Mouse (Mus musculus): Measurements from ENCODE around the gene Blvrb.

Gene Blvrb

GRCm38 (mm10) chr7:27449256-27449862 is 1.6 kb downstream of the Blvrb start:
- peak; percentile 30 for DNase-seq (ENCODE audit: low spot score)

- no peak for DNase-seq (ENCODE audit: low spot score)
These were observed 3.6 kb downstream of the Blvrb start for GRCm38 (mm10) chr7:27451359-27451758.

GRCm38 (mm10) chr7:27452206-27452770 is 4.5 kb downstream of the Blvrb start:
- peak; percentile 49 for DNase-seq (ENCODE audit: low spot score)

GRCm38 (mm10) chr7:27454461-27455121 is 6.8 kb downstream of the Blvrb start:
- no peak for DNase-seq (ENCODE audit: low spot score)

GRCm38 (mm10) chr7:27455273-27455672 is 7.5 kb downstream of the Blvrb start:
- DNase-seq (ENCODE audit: low spot score): no peak

DNA sequence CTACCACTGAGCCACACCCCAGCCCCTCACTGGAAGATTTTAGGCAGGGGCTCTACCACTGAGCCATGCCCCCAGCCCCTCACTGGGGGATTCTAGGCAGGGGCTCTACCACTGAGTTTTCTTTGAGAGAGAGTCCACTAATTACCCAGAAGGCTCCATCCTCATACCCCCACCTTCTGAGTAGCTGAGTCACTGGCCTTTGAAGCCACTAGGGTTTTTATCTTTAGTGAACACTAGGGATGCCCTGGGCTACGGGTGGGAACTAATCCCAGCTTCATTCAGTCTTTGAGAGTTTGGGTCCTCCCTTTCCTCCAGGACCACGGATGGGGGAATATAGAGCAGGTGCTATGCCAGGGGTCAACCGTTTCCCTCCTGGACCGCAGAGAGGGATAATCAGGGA is 10.8 kb downstream of the Blvrb start:
- no peak for DNase-seq (ENCODE audit: low spot score)

DNA sequence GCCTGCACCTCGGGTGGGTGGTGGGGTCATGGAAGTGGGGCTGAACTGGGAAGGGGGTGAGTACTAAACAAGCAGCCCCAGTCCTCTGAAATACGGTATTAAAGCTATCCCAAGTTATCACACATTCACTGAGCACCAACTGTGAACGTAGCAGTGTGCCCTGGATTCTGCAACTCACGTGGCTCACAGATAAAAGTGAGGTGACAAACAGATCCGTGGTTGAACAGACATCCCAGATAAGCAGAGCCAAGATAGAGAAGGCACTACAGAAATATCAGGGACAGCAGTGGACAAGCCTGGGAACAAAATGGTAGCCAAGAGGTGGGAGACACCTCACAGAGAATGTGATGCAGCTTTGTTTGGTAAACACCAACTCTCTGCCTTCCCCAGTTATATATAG is 11.9 kb downstream of the Blvrb start:
- DNase-seq (ENCODE audit: low spot score): no peak

DNA sequence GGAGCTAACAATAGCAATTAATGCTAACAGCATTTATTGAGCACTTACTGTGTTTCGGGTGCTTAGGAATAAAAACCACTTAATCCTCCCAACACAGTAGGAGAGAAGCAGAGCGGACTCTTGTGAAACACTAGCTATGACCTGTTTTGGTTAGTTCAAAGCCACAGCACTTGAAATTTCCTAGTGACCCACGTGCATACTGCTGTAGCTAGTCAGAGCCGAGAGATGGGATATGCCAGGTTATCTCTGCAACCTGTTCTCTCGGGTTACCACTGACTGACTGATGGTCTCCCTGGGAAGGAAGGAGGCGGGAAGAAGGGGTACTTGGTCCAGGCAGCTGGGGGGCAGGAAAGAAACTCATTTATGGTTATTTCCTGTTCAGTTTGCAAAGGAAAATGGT is 12.7 kb downstream of the Blvrb start:
- no peak for DNase-seq (ENCODE audit: low spot score)

- DNase-seq (ENCODE audit: low spot score): no peak
These were observed 19.9 kb downstream of the Blvrb start for GRCm38 (mm10) chr7:27467648-27468047.

- no peak for DNase-seq (ENCODE audit: low spot score)
These were observed 23.8 kb downstream of the Blvrb start for GRCm38 (mm10) chr7:27471390-27472120.

DNA sequence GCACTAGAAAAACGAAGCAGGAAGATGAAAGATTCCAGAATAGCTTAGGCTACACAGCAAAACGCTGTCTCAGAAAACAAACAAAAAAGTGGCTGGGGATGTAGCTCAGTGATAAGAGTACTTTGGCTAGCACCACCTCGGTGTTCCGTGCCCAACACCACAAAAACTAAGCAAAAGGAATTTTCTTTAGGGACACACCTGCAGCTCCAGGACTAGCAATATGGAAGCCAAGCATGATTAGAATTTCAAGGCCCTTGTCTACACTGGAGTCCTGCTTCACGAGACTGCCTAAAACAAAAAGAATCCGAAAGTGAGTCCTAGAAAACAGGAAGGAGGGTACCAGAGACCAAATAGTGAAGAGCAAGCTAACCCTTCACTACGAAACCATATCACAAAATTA is 24.8 kb downstream of the Blvrb start:
- DNase-seq (ENCODE audit: low spot score): no peak

DNA sequence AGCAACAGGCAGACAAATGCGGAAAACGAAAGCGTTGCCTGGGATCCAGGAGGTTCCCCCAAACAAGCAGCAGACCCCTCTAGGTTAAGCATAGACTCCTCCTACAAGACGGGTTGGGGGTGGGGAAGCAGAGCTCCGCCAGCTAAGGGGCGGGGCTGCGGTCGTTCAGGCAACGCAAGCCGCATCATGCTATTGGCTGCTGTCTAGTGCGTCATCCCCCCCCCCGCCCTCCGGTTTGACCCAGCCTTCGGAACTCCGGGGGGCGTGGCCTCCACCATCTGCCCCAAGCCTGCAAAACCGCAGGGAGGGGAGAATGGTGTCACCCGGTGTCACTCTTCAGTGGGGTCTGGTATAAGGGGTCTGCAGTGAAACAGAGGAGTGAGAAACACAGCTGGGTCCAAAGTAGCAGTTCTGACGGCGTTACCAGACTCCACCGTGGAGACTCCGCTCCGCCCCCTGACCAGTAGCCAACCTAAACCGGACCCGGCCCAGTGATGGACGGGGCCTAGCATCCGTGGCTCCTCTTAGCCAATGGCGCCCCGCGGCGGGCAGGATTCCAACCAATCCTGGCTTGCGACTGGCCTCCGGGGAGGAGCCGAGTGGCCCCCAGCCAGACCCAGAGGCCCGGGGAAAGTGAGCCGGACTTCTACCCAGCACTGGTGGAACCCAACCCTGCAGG is 25.5 kb downstream of the Blvrb start, which contains the start of gene Sertad3:
Gene Sertad3, plus strand, starts transcription at position 613 of the 679 bp plus-strand sequence.
- peak; percentile 99 for DNase-seq (ENCODE audit: low spot score)

DNA sequence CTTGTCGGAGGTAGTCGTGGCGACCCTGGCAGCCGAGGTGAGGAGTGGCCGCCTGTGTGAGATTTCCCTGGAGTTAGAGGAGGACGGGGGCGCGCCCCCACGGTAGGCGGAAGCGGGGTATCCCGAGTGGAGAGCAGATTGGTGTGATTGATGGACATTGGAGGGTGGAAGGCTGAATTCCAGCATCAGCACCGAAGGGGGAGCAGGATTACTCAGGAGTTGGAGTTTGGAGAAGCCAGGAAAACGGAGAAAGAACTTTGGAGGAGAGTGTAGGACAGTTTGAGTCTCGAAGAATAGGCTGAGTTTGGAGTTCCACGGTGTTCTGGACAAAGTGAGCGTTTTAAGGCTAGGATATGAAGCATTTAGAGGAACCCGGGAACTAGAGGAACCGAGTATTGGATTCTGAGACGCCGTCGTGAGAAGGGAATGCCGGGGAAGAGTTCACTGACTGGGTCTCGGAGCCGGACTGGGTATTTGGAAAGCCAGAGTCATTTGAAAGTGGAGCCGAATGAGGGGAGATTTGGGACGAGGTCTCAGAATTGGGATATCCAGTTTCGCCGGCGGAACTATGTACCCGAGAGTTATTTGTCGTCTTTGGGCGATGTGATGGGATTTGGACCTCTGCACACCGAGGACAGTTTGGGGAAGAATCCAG is 26.2 kb downstream of the Blvrb start:
- DNase-seq (ENCODE audit: low spot score): no peak

GRCm38 (mm10) chr7:27474490-27474954 is 26.7 kb downstream of the Blvrb start:
- DNase-seq (ENCODE audit: low spot score): peak; percentile 99

DNA sequence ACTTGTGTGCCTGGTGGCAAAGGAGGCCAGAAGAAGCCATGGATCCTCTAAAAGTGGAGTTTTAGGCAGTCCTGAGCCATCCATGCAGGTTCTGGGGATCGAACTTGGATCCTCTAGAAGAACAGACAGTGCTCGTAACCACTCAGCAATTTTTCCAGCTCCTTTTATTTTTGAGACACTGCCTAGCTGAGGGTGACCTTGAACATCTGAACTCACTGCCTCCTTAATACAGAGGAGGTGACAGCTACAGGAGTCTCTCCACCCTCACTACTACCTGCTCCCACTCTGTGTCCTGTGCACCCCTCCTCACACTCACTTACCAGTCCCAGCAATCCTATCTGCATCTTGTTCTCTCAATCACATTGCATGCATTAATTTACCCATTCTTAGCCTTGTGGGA is 27.8 kb downstream of the Blvrb start:
- no peak for DNase-seq (ENCODE audit: low spot score)

GRCm38 (mm10) chr7:27476098-27476635 is 28.4 kb downstream of the Blvrb start:
- DNase-seq (ENCODE audit: low spot score): peak; percentile 65

DNA sequence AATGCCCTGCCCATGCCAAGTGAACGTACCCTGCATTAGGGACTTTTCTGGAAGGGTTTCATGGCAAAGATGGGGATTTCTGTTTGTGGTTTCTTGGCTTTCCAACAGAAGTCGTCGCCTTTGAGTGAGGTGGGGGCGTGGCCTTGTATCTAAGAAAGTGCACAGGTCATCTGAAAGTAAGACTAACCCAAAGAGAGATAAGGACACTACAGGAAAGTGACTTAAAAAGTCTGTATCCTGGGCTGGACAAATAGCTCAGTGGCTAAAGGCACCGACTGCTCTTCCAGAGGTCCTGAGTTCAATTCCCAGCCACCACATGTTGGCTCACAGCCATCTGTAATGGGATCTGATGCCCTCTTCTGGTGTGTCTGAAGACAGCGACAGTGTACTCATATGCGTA is 30.8 kb downstream of the Blvrb start:
- peak; percentile 75 for DNase-seq (ENCODE audit: low spot score)

- DNase-seq (ENCODE audit: low spot score): peak; percentile 49
These were observed 32.0 kb downstream of the Blvrb start for GRCm38 (mm10) chr7:27479750-27480149.

GRCm38 (mm10) chr7:27480506-27480905 is 32.7 kb downstream of the Blvrb start:
- no peak for DNase-seq (ENCODE audit: low spot score)

DNA sequence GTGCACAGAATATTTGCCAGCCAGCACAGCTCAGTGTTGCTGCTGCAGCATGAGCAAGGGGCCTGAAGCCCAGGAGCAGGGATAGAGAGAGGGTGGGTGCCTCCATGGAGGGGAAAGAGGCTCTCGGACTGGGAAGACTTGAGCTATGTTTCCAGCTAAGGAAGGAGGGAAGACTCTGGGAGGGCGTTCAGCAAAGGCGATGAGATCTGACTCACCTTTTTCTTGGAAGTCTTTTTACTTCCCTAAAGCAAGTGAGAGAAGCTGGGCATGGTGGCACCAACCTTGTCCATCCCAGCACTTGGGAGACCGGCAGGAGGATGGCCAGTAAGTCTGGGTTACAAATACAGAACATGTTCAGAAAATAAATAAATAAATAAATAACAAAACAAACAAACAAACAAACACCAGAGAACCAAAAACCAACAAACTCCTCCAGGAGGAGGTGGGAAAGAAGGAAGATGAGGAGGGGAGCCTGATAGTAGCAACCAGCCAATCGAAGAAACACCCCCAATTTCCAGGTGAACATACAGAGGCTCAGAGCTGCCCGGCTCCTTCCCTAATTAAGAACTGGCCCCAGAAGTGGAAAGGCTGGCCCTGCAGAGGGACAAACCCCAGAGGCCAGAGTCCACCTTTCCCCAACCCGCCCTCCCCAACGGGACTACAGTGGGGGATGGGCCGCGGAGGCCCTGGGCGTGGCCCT is 33.3 kb downstream of the Blvrb start:
- DNase-seq (ENCODE audit: low spot score): no peak

- peak; percentile 97 for DNase-seq (ENCODE audit: low spot score)
These were observed 33.8 kb downstream of the Blvrb start for GRCm38 (mm10) chr7:27481627-27481969.
